Mouse (Mus musculus): ENCODE measurements around the gene Ypel2. TPM values are rescaled to one million over a fixed set of nuclear protein-coding genes. Genes with fewer than 3 reads are reported as not detected.

The Ypel2 gene
- polyA plus RNA-seq, 1 experiment from 2014 or later: 1.4 TPM

DNA sequence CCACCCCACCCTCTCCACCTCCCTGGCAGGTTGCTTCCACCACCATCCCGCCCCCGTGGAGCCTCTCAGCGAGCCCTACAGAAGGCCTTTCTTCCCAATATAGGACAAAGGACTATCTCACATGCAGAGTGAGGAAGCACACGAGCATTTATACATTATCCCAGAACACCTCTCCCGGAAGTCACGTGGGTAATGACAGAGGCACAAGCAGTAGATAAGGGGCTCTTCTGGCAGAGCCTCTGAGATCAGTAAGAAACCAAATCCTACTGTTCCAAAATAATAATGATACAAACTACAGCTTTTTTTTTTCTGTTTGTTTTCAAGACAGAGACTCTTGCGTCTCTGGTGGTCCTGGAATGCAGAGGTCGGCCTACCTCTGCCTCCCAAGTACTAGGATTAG, 51.6 kb downstream of the Ypel2 start:
- Histone ChIP-seq H3K27ac (no peak overlapping the region), H3K4me2 (no peak overlapping the region), H3K36me3 (no peaks in the 10 kb centered on the region), H3K9ac (no peak overlapping the region), H3K9me3 (replicated peaks) (no peaks in the 10 kb centered on the region), H3K4me3 (no peak overlapping the region), H3K4me1 (no peaks in the 10 kb centered on the region), H3K27me3 (replicated peaks) (no peaks in the 10 kb centered on the region; the same call in 1 of the 2 replicates)
- ATAC-seq: no peak
- WGBS (ENCODE audit: insufficient replicate concordance): 55% methylated on average over 8 of the region's 8 CpGs

DNA sequence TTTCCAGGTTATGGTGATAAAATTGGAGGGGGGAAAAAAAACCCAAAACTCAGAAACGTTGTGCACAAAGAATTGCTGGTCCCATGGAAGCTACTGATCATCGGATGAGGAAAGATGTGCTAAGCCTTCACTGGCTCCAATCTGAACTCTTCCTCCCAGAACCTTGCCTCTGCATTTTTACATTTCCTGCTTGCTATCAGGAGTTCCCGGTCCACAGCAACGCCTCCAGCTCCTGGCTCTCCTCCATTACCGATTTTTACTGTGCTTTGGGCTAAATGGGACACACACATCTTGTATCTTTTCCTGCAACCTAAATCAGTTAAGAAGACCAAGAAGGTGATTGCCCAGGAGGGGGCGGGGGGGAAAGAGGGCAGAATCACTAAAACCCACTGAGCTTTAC, 54.0 kb downstream of the Ypel2 start:
- no peak for ATAC-seq
- 47% methylated on average over 6 of the region's 6 CpGs for WGBS (ENCODE audit: insufficient replicate concordance)
- H3K27me3 ChIP-seq (replicated peaks): no peaks in the 10 kb centered on the region
- H3K27ac ChIP-seq: no peak overlapping the region
- no peak overlapping the region for H3K4me2 ChIP-seq
- H3K4me1 ChIP-seq: no peaks in the 10 kb centered on the region
- no peak overlapping the region for H3K9ac ChIP-seq
- no peaks in the 10 kb centered on the region for H3K9me3 ChIP-seq (replicated peaks)
- H3K4me3 ChIP-seq: no peak overlapping the region
- no peaks in the 10 kb centered on the region for H3K36me3 ChIP-seq

DNA sequence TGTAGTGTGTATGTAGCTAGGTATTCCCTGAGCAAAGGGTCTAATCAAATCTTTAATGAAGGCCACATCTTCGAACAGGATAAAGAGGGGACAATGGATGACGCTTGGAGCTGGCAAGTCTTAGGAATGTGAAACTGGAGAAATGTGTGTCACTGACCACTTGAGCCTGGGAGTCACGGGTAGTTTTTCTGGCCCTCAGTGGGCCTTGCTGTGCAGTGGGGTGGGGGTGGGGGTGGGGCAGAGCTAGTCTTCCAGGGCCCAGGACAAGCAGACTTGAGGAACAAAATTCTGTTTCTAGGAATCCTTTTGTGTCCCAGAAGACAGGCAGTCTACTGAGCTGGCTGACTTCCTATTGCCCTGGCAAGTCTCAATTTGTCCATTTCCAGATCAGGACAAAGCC, 55.0 kb downstream of the Ypel2 start:
- no peaks in the 10 kb centered on the region for H3K36me3 ChIP-seq
- H3K4me3 ChIP-seq: no peak overlapping the region
- no peak for ATAC-seq
- H3K4me1 ChIP-seq: no peaks in the 10 kb centered on the region
- no peaks in the 10 kb centered on the region for H3K27me3 ChIP-seq (replicated peaks)
- no peak overlapping the region for H3K27ac ChIP-seq
- no peaks in the 10 kb centered on the region for H3K9me3 ChIP-seq (replicated peaks)
- WGBS (ENCODE audit: insufficient replicate concordance): 52% methylated on average over 3 of the region's 3 CpGs
- no peak overlapping the region for H3K4me2 ChIP-seq
- H3K9ac ChIP-seq: no peak overlapping the region

DNA sequence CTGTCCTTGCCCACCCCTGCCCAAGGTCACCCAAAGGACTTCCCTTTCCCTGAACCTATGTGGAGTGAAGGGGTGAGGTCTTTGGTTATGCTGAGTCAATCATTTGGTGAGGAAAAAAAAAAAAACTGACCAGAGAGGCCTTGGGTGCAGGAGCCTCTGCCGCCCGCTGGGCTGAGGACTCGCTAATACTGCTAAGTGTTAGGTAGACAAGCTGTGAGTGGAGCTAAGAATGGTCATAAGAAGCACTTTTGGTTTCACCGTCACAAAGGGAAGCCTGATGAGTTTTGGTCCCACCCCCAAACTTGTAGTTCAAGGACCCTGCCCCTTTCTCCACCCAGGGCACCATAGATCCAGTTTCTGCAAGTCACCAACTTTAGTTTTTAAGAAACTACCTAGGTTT, 55.4 kb downstream of the Ypel2 start:
- H3K36me3 ChIP-seq: no peaks in the 10 kb centered on the region
- WGBS (ENCODE audit: insufficient replicate concordance): 69% methylated on average over 4 of the region's 4 CpGs
- ATAC-seq: no peak
- no peaks in the 10 kb centered on the region for H3K9me3 ChIP-seq (replicated peaks)
- H3K27ac ChIP-seq: no peak overlapping the region
- H3K4me2 ChIP-seq: no peak overlapping the region
- H3K4me3 ChIP-seq: no peak overlapping the region
- H3K4me1 ChIP-seq: no peaks in the 10 kb centered on the region
- no peak overlapping the region for H3K9ac ChIP-seq
- H3K27me3 ChIP-seq (replicated peaks): no peaks in the 10 kb centered on the region

DNA sequence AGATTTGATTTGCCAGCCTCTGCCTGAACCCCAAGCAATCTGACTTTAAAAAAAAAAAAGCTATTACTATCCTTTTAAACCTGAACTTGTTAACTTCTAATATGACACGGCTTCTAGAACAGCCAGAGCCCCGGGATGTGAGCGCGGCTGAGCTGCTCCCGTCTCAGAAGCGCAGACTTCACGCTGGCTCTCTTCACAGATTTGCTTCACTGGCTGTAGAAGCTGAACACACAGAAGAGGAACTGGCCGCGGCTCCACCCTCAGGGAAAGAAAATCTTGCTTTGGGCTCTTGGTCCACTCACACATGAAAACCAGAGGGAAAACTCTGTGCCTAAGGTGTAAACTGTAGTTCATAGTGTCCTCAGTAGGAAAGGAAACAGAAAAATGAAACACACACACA, 56.6 kb downstream of the Ypel2 start:
- Histone ChIP-seq H3K4me1 (no peaks in the 10 kb centered on the region; the same call in 1 of the 2 replicates), H3K9ac (no peak overlapping the region), H3K27ac (no peak overlapping the region), H3K4me2 (no peak overlapping the region), H3K4me3 (no peak overlapping the region), H3K9me3 (replicated peaks) (no peaks in the 10 kb centered on the region), H3K27me3 (replicated peaks) (no peaks in the 10 kb centered on the region), H3K36me3 (no peaks in the 10 kb centered on the region)
- no peak for ATAC-seq
- 53% methylated on average over 9 of the region's 9 CpGs for WGBS (ENCODE audit: insufficient replicate concordance)

DNA sequence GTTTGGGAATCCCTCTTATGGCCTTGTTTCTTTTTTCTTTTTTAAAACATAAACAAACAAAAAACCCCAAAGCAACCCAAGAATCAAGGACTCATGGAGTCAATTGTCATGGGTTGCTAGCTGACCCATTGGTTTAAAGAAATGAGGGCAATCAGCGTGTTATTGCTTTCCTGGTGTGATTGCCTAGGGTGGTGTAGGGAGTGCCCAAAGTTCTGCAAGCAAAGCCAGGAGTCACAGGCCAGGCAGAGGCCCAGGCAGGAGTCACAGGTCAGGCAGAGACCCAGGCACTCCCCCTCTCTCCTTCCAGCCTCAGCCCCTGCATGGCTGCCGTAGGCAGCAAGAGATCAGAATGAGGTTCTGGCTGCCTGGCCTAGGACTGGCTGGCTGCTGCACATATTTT, 58.6 kb downstream of the Ypel2 start:
- no peaks in the 10 kb centered on the region for H3K9me3 ChIP-seq (replicated peaks)
- H3K4me2 ChIP-seq: no peak overlapping the region
- H3K27ac ChIP-seq: no peak overlapping the region
- H3K4me3 ChIP-seq: no peak overlapping the region
- no peaks in the 10 kb centered on the region for H3K36me3 ChIP-seq
- no peak overlapping the region for H3K9ac ChIP-seq
- ATAC-seq: no peak
- 51% methylated on average over 2 of the region's 2 CpGs for WGBS (ENCODE audit: insufficient replicate concordance)
- H3K4me1 ChIP-seq: no peaks in the 10 kb centered on the region; the same call in 1 of the 2 replicates
- no peaks in the 10 kb centered on the region for H3K27me3 ChIP-seq (replicated peaks)

DNA sequence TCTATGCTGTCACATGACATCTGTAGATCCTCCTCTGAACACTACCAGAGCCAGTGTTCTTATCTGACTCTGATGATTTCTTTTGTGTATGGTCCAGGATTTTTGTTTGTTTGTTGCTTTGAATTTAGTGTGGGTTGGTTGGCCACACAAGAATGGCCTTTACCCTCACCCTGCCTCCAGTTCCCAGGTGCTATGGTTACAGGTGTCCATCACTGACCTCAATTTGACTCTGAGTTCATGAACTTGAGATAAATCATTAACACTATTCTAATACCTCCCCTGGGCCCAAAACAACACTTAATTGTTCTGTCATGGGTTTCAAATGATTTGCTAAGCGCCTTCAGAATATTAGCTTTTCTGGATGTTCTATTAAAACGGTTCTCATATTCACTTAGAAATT, 61.3 kb downstream of the Ypel2 start:
- ATAC-seq: no peak
- H3K4me3 ChIP-seq: no peak overlapping the region
- no peaks in the 10 kb centered on the region for H3K36me3 ChIP-seq
- H3K4me1 ChIP-seq: no peaks in the 10 kb centered on the region; the same call in 1 of the 2 replicates
- 81% methylated on average over 2 of the region's 2 CpGs for WGBS (ENCODE audit: insufficient replicate concordance)
- H3K27ac ChIP-seq: no peak overlapping the region
- no peak overlapping the region for H3K9ac ChIP-seq
- no peaks in the 10 kb centered on the region for H3K9me3 ChIP-seq (replicated peaks)
- no peaks in the 10 kb centered on the region for H3K27me3 ChIP-seq (replicated peaks)
- no peak overlapping the region for H3K4me2 ChIP-seq

DNA sequence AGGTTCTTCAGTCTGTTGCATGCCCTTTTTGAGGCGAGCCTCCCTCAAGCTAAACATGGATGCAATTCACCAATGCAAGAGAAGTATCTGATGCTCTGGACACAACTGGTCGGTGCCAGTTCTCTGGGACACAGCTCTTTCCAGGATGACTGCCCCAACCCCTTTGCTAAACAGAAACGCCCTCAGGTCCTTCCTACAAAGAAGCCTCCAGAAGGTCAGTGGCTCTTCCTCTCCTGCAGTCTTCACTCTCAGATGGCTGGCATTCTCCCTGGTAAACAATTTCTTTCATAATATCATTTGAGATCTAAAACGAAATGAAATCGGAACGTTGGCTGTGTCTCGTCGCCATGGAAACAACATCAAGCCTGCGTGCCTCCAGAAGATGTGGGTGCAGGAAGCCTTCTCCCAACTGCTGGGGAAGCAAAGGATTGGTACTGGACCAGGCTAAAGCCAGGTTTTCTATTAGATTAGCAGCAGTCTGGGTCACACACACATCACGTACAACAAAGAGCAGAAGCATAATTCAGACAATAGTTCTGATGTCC, 62.8 kb downstream of the Ypel2 start:
- no peak overlapping the region for H3K4me3 ChIP-seq
- H3K36me3 ChIP-seq: no peaks in the 10 kb centered on the region
- no peaks in the 10 kb centered on the region for H3K9me3 ChIP-seq (replicated peaks)
- no peak overlapping the region for H3K27ac ChIP-seq
- no peaks in the 10 kb centered on the region; the same call in 1 of the 2 replicates for H3K4me1 ChIP-seq
- H3K9ac ChIP-seq: no peak overlapping the region
- no peaks in the 10 kb centered on the region for H3K27me3 ChIP-seq (replicated peaks)
- H3K4me2 ChIP-seq: no peak overlapping the region
- 66% methylated on average over 10 of the region's 10 CpGs for WGBS (ENCODE audit: insufficient replicate concordance)
- no peak for ATAC-seq

DNA sequence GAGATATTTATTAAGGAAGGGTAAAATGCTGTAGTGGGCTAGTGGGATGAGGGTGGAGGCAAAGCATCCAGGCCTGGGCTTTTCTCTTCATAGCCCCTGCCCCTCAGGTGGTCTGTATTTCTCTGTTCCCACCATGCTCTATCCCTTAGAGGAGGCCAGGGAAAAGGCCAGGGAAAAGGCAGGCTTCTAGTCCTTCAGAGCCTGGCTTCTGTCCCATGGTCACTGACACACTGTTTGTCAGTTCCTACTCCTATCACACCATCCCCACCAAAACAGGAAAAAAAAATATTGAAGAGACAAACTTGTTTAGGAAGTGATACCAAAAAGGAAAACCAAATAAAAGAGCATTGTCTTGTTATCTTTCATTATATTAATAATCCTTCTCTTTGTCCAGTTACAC, 63.5 kb downstream of the Ypel2 start:
- H3K36me3 ChIP-seq: no peaks in the 10 kb centered on the region
- no peak overlapping the region for H3K9ac ChIP-seq
- no peak for ATAC-seq
- H3K4me1 ChIP-seq: peaks cover 4% of the 10 kb centered on the region; the same call in 1 of the 2 replicates
- H3K27ac ChIP-seq: no peak overlapping the region
- H3K4me2 ChIP-seq: no peak overlapping the region
- H3K27me3 ChIP-seq (replicated peaks): no peaks in the 10 kb centered on the region
- no peak overlapping the region for H3K4me3 ChIP-seq
- no peaks in the 10 kb centered on the region for H3K9me3 ChIP-seq (replicated peaks)

DNA sequence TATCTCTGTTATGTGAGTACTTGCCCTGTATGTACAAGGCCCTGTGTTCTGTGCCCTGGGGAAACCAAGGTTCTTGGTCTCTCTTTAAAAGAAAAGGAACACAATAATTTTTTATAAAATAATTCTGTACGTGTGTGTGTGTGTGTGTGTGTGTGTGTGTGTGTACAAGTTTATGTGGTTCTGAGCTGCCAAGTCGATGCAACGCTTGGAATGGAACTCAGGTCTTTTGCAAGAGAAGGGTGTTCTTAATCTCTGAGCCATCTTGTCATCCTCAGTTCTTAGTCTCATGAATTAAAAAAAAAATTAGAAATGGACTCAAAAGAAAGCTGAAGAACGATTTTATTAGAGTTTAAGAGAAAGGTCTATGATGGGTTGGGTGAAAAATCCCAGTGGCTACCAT, 64.0 kb downstream of the Ypel2 start:
- Histone ChIP-seq H3K36me3 (no peaks in the 10 kb centered on the region), H3K4me2 (no peak overlapping the region), H3K4me1 (peaks cover 4% of the 10 kb centered on the region; the same call in 1 of the 2 replicates), H3K9me3 (replicated peaks) (no peaks in the 10 kb centered on the region), H3K4me3 (no peak overlapping the region), H3K9ac (no peak overlapping the region), H3K27ac (no peak overlapping the region), H3K27me3 (replicated peaks) (no peaks in the 10 kb centered on the region)
- WGBS (ENCODE audit: insufficient replicate concordance): 57% methylated on average over 4 of the region's 4 CpGs
- ATAC-seq: no peak

DNA sequence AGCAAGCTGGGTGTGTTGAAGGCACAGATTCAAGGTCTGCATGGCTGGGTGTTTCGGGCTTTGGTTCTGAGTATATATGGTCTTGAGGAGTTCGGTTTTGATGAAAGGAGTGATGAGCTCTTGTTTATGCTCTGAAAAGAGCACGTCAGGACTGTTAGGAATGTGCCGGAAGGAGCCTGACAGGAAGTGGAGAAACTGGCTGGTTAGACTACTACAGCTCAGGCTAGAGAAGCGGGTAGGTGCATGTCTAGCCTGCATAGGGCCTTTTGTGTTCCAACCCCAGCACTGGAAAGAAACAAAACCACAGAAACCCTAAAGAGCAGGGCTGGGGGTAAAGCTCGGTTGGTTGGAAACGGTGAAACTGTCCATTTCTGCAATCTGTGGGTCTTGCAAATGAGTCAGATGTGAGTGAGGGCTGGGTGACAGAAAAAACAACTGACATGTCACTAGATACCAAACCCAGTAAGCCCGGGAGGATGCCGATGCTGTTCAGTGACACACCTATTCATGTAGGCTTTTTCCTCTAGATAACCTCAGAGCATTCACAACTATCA, 68.3 kb downstream of the Ypel2 start:
- ATAC-seq: no peak
- H3K9ac ChIP-seq: no peak overlapping the region
- no peak overlapping the region for H3K4me2 ChIP-seq
- no peaks in the 10 kb centered on the region for H3K36me3 ChIP-seq
- H3K9me3 ChIP-seq (replicated peaks): no peaks in the 10 kb centered on the region
- peaks cover 11% of the 10 kb centered on the region for H3K4me1 ChIP-seq
- WGBS (ENCODE audit: insufficient replicate concordance): 43% methylated on average over 9 of the region's 9 CpGs
- no peaks in the 10 kb centered on the region for H3K27me3 ChIP-seq (replicated peaks)
- H3K4me3 ChIP-seq: no peak overlapping the region
- no peak overlapping the region for H3K27ac ChIP-seq

DNA sequence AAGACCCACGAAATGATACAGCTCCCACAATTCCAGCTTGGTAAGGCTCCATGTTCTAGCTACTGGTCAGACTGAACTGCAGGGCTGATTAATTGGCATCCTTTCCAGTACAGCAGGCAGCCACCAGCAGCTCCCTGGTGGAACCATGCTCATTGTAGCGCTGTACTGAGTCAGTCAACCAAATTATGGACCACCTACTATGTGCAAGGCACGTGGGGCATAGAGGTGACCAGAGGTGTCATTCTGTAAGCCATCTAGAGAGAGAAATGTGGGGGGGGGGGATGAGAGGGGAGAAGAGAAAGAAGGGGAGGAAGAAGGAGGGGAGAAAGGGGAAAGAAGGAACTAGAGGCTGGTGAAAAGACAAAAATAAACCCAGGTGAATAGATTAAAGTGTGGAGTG, 68.9 kb downstream of the Ypel2 start:
- Histone ChIP-seq H3K36me3 (no peaks in the 10 kb centered on the region), H3K4me3 (no peak overlapping the region), H3K27me3 (replicated peaks) (no peaks in the 10 kb centered on the region), H3K4me2 (no peak overlapping the region), H3K27ac (no peak overlapping the region), H3K4me1 (peaks cover 16% of the 10 kb centered on the region), H3K9ac (no peak overlapping the region), H3K9me3 (replicated peaks) (no peaks in the 10 kb centered on the region)
- 42% methylated on average over 3 of the region's 3 CpGs for WGBS (ENCODE audit: insufficient replicate concordance)
- ATAC-seq: no peak

DNA sequence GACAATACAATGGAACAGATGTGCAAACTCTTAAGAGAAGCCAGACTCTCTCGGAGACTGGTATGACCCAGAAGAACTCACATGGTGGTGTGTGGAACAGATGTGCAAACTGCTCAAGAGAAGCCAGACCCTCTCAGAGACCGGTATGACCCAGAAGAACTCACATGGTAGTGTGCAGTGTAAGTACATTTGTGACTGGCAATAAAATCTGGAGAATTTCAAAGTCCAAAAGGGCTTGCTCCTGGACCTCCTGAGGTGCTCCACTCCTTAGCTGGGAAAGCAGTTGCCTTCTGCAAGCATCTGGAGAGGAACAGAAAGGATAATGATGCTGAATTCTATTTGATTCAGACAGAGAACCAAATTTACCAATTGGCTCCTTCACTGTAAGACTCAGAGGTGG, 69.9 kb downstream of the Ypel2 start:
- Histone ChIP-seq H3K9me3 (replicated peaks) (no peaks in the 10 kb centered on the region), H3K27me3 (replicated peaks) (no peaks in the 10 kb centered on the region), H3K4me3 (no peak overlapping the region), H3K27ac (no peak overlapping the region), H3K4me2 (no peak overlapping the region), H3K9ac (no peak overlapping the region), H3K36me3 (no peaks in the 10 kb centered on the region), H3K4me1 (peaks cover 19% of the 10 kb centered on the region)
- 60% methylated on average over 2 of the region's 2 CpGs for WGBS (ENCODE audit: insufficient replicate concordance)
- ATAC-seq: no peak

All from liver, embryonic 12.5 days (tissue).